Mouse (Mus musculus) midbrain, embryonic 12.5 days (tissue): Measurements from ENCODE around the gene Itih2. TPM values are rescaled to one million over a fixed set of nuclear protein-coding genes. Genes with fewer than 3 reads are reported as not detected.

ENCODE experiments used
- ATAC-seq: fragments of 200-750 bp; cut with Nextera tagmentation; 2 replicates; pipeline ENCODE4 v1.8.0; 2017; ENCODE audit warnings: low read depth, moderate TSS enrichment, moderate library complexity; ENCODE audit not compliant: low FRiP score
- H3K27ac ChIP-seq: fragments of 300-500 bp; sonication (generic); replicated peaks from 2 replicates; pipeline ENCODE4 v1.5.1; 2016; ENCODE audit warnings: mild to moderate bottlenecking
- H3K27me3 ChIP-seq: fragments of 300-500 bp; sonication (generic); 2 replicates; pipeline ENCODE4 v1.6.1; 2016; ENCODE audit warnings: mild to moderate bottlenecking
- H3K36me3 ChIP-seq: fragments of 300-500 bp; sonication (generic); 2 replicates; pipeline ENCODE4 v1.6.1; 2016
- H3K4me1 ChIP-seq: fragments of 300-500 bp; sonication (generic); 2 replicates; pipeline ENCODE4 v1.6.1; 2016
- H3K4me2 ChIP-seq: fragments of 300-500 bp; sonication (generic); replicated peaks from 2 replicates; pipeline ENCODE4 v1.6.1; 2016; ENCODE audit warnings: mild to moderate bottlenecking, moderate library complexity
- H3K4me3 ChIP-seq: fragments of 300-500 bp; sonication (generic); 2 replicates; pipeline ENCODE4 v1.5.1; 2016; ENCODE audit warnings: mild to moderate bottlenecking
- H3K9ac ChIP-seq: fragments of 300-500 bp; sonication (generic); replicated peaks from 2 replicates; pipeline ENCODE4 v1.6.1; 2016; ENCODE audit warnings: mild to moderate bottlenecking, moderate library complexity
- H3K9me3 ChIP-seq: fragments of 300-500 bp; sonication (generic); 2 replicates; pipeline ENCODE4 v1.6.1; 2016; ENCODE audit warnings: mild to moderate bottlenecking
- WGBS: fragments of 180-500 bp; shearing (Covaris S2); methylation state at CpG from one replicate; pipeline ENCODE4 v1.1.7; 2016; 5-methylcytosine and 5-hydroxymethylcytosine counted together
- polyA plus RNA-seq: library from polyadenylated mRNA; unstranded; fragments of >200 nt; fragmentation: Nextera tagmentation; extraction: Ambion mirVana; gene quantifications from 2 replicates; pipeline ENCODE4 v1.2.1, GENCODE M21; 2016

Itih2 gene
- 0.33 and 0.36 TPM in 2 replicates for polyA plus RNA-seq

DNA sequence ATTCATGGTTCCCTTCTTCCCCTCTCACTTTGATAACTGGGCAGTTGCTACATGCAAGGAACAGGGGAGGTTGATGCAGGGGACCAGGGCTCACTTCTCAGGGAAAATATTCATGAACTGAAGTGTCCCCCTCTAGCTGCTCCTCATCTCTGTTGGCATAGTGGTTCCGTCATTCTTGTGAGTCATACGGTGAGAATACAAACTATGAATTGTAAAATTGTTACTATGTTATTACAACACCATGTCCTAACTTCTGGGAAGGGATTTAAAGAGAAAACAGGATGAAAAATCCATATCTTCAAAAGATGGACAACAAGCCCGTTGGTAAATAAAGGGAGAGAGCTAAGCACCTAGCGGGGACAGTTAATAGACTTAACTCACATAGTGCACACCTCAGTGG, at the start of gene Itih2:
Gene Itih2, minus strand, starts transcription at position 101 of the 400 bp plus-strand sequence.
- no peaks in the 10 kb centered on the region for H3K27me3 ChIP-seq
- no peaks in the 10 kb centered on the region for H3K36me3 ChIP-seq
- no peak within 1 kb of the TSS for H3K9ac ChIP-seq
- H3K4me1 ChIP-seq, result no peaks in the 10 kb centered on the region
- no peak within 1 kb of the TSS for H3K27ac ChIP-seq
- WGBS, result 90% methylated on average over 4 of the region's 4 CpGs
- ATAC-seq, result no peak
- H3K4me3 ChIP-seq, result no peak within 1 kb of the TSS
- H3K9me3 ChIP-seq, result no peaks in the 10 kb centered on the region
- no peak within 1 kb of the TSS for H3K4me2 ChIP-seq

DNA sequence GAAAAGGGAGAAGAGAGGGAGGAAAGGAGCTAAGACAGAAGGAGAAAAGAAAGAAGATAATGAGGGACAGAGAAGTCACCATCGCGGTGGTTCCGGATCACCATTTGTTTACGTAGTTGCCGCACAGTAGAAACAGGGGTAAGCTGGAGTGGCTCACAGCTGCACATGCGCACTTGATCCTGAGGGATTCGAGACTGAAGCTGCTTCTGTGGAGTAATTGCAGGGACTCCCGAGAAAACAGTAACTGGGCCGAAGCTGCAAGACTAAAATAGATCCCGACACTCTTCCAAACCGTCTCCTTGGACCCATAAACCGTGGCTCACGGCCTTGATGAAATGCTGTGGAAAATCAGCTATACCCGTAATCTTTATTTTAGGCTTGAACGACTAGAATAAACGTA, 38.8 kb upstream of the Itih2 start:
- H3K36me3 ChIP-seq, result no peaks in the 10 kb centered on the region
- H3K27ac ChIP-seq, result no peak overlapping the region
- H3K9ac ChIP-seq, result no peak overlapping the region
- no peak overlapping the region for H3K4me3 ChIP-seq
- no peak for ATAC-seq
- H3K27me3 ChIP-seq, result no peaks in the 10 kb centered on the region
- H3K9me3 ChIP-seq, result no peaks in the 10 kb centered on the region
- H3K4me1 ChIP-seq, result no peaks in the 10 kb centered on the region
- H3K4me2 ChIP-seq, result no peak overlapping the region
- 93% methylated on average over 16 of the region's 16 CpGs for WGBS

DNA sequence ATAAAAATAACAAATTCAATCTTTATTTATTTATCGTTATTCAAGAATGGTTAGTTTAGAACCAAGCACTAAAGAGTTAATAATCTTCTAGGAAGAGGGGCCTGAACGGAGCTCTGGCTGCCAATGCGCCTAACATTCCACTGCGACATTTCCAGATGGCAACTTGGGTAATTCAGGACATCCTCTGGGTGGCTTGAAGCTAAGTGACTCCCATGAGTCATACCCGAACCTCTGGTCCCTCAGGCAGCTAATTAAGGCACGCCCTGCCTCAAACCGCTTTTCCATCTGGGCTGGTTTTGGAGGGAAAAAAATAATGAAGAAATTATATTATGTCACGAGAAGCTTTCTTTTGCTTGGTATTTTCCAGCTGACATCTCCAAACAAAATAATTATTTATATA, 36.8 kb upstream of the Itih2 start:
- Histone ChIP-seq H3K27ac (no peak overlapping the region), H3K4me1 (no peaks in the 10 kb centered on the region), H3K9ac (no peak overlapping the region), H3K9me3 (no peaks in the 10 kb centered on the region), H3K4me3 (no peak overlapping the region), H3K36me3 (no peaks in the 10 kb centered on the region), H3K27me3 (no peaks in the 10 kb centered on the region), H3K4me2 (no peak overlapping the region)
- no peak for ATAC-seq
- 75% methylated on average over 8 of the region's 8 CpGs for WGBS

DNA sequence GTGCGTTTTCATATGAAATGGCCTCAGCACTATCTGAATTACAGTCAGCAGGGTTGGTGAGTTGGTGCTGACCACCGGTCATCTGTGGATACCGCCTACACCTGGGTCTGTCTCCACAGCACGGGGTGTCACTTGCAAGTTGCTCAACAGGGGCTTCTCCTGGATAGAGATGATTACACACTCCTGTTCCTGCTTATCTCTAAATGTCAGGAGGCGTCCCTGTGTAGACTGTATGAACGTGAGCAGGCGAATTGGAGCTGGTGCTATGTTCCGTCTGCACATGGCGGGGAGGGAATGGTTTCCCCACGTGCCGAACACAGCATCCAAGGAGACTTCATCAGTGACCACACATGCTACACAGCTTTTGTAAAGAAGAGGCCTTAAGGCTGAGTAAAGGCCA, 36.1 kb upstream of the Itih2 start:
- WGBS, result 91% methylated on average over 11 of the region's 11 CpGs
- Histone ChIP-seq H3K4me2 (no peak overlapping the region), H3K36me3 (no peaks in the 10 kb centered on the region), H3K27me3 (no peaks in the 10 kb centered on the region), H3K9me3 (no peaks in the 10 kb centered on the region), H3K27ac (no peak overlapping the region), H3K4me3 (no peak overlapping the region), H3K9ac (no peak overlapping the region), H3K4me1 (no peaks in the 10 kb centered on the region)
- ATAC-seq, result no peak

DNA sequence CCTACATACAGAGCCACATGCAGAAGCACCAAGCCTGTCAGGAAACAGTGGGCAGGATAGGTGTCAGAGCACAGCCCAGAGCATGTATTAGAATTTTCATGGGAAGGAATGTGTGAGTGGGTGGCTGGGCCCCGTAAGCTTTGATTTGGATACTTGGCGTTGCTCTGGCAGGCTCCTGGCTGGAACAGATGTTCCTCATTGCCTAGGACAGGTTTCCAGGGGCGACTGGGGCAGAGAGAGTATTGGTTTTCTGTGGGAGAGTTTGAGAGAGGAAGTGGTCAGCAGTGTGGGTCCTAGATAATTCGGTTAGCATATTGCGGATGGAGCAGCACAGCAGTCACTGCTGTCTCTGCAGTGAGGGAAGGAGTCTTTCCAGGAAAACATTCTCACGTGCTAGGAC, 35.4 kb upstream of the Itih2 start:
- WGBS, result 78% methylated on average over 6 of the region's 6 CpGs
- H3K4me3 ChIP-seq, result no peak overlapping the region
- H3K27me3 ChIP-seq, result no peaks in the 10 kb centered on the region
- H3K4me2 ChIP-seq, result no peak overlapping the region
- no peaks in the 10 kb centered on the region for H3K9me3 ChIP-seq
- H3K36me3 ChIP-seq, result no peaks in the 10 kb centered on the region
- no peaks in the 10 kb centered on the region for H3K4me1 ChIP-seq
- H3K27ac ChIP-seq, result no peak overlapping the region
- H3K9ac ChIP-seq, result no peak overlapping the region
- no peak for ATAC-seq

DNA sequence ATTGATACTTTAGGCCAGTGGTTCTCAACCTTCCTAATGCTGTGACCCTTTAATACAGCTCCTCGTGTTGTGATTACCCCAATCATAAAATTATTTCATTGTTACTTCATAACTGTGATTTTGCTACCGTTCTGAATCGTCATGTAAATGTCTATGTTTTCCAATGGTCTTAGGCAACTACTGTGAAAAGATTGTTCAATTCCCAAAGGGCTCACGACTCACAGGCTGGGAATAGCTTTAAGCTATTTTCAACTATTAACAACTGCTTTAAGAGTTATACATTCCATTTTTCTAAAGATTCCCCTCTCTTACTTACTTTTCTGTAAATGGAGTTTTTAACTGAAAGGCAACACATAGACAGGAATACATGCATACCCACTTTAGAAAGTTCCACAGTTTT, 30.8 kb upstream of the Itih2 start:
- Histone ChIP-seq H3K27ac (no peak overlapping the region), H3K9me3 (no peaks in the 10 kb centered on the region), H3K27me3 (no peaks in the 10 kb centered on the region), H3K36me3 (no peaks in the 10 kb centered on the region), H3K4me1 (no peaks in the 10 kb centered on the region), H3K9ac (no peak overlapping the region), H3K4me2 (no peak overlapping the region), H3K4me3 (no peak overlapping the region)
- no peak for ATAC-seq
- WGBS, result 89% methylated on average over 4 of the region's 4 CpGs

DNA sequence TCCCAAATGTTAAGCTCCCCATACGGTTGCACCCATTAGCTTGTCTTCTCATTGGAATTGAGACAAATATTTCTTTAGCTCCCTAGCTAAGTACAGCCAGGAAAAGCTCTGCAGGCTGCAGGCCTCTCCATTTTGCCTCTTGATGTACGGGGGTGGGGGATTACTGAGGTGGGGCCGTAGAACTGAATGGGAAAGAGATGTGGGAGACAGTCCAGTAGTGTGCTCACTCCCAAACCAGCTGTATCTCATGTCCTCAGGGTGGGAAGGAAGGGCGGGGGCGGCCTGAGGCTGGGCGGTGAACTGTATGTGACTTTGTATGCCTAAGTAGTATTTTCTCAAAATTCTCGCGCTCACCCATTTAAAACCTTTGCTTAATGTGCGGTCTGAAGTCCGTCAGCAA, 26.0 kb upstream of the Itih2 start:
- H3K4me1 ChIP-seq, result peaks cover 13% of the 10 kb centered on the region; the same call in 1 of the 2 replicates
- H3K36me3 ChIP-seq, result no peaks in the 10 kb centered on the region
- H3K27me3 ChIP-seq, result 0 out of 2 replicates have a peak, but pooled peaks cover 14% of the 10 kb centered on the region
- no peak overlapping the region for H3K4me3 ChIP-seq
- no peak overlapping the region for H3K27ac ChIP-seq
- H3K4me2 ChIP-seq, result no peak overlapping the region
- WGBS, result 86% methylated on average over 10 of the region's 10 CpGs
- H3K9ac ChIP-seq, result no peak overlapping the region
- no peak for ATAC-seq
- H3K9me3 ChIP-seq, result no peaks in the 10 kb centered on the region

DNA sequence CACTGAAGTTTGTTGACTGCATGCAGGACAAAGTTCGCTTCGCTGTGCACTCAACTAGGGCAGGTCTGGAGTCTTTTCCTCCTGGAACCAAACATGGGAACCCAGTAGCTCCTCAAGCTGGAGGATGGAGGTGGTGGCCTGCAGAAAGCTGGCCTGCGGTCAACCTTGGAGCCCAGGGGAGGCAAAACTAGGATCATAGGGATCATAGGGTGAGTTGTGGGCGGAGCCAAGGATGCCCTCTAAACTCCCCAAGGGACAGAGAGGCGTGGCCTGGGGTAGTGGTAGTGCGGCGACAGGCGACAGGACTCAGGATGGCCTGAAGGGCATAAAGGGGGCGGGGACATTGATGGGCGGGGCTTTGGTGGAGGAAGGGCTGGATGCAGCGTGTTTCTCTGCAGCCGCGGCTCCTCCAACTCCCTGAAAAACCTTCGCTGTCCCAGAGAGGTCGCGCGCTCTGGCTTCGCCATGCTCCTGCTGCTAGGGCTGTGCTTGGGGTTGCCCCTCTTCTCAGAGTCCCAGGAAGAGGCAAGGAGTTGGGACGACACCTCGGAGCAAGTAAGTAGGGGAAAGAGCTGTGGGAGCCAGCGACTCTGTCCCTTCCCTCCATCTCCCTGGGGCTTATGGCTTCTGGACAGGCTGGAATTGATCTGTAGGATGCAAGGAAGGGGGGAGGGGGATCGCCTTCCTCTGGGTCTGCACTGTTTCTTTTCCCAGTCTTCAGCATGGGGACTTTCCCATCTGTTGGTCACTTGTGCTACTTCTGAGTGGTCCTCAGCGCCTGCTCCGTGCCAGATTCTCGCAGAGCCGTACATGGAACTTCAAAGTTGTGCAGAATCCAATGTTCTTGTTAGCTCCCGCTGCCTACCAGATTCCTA, 22.2 kb upstream of the Itih2 start, which contains the start of gene Itih5:
Gene Itih5, plus strand, starts transcription at position 371 of the 875 bp plus-strand sequence.
- ATAC-seq, result peak; percentile 90
- H3K4me1 ChIP-seq, result peaks cover 13% of the 10 kb centered on the region; the same call in 1 of the 2 replicates
- 8% methylated on average over 27 of the region's 27 CpGs for WGBS
- no peak within 1 kb of the TSS for H3K27ac ChIP-seq
- H3K27me3 ChIP-seq, result 0 out of 2 replicates have a peak, but pooled peaks cover 17% of the 10 kb centered on the region
- peak within 1 kb of the TSS; percentile 47 for H3K9ac ChIP-seq
- H3K36me3 ChIP-seq, result no peaks in the 10 kb centered on the region
- peak within 1 kb of the TSS; percentile 48 for H3K4me3 ChIP-seq
- H3K9me3 ChIP-seq, result no peaks in the 10 kb centered on the region
- H3K4me2 ChIP-seq, result peak within 1 kb of the TSS; percentile 90

DNA sequence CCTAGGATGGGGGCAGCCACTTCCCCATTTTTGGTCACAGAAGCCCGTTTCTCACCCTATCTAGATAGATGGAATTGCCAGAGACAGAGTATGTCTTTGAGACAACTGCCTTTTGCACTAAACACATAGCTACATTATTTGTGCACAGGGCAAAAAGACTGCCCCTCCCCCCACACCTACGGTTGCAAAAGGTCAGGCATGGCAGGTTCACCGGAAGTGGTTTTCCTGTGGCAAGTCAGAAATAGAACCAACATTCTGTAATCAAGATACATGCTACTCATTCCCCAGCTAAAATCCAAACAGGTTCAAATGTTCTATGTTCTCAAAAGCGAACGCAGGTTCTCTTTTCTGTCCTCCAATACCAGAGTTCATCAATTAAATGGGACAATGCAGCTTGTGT, 21.4 kb upstream of the Itih2 start:
- ATAC-seq, result no peak
- H3K27me3 ChIP-seq, result 0 out of 2 replicates have a peak, but pooled peaks cover 17% of the 10 kb centered on the region
- no peak overlapping the region for H3K4me3 ChIP-seq
- H3K9ac ChIP-seq, result no peak overlapping the region
- no peak overlapping the region for H3K27ac ChIP-seq
- no peak overlapping the region for H3K4me2 ChIP-seq
- WGBS, result 87% methylated on average over 5 of the region's 5 CpGs
- H3K9me3 ChIP-seq, result no peaks in the 10 kb centered on the region
- no peaks in the 10 kb centered on the region for H3K36me3 ChIP-seq
- peaks cover 13% of the 10 kb centered on the region; the same call in 1 of the 2 replicates for H3K4me1 ChIP-seq

DNA sequence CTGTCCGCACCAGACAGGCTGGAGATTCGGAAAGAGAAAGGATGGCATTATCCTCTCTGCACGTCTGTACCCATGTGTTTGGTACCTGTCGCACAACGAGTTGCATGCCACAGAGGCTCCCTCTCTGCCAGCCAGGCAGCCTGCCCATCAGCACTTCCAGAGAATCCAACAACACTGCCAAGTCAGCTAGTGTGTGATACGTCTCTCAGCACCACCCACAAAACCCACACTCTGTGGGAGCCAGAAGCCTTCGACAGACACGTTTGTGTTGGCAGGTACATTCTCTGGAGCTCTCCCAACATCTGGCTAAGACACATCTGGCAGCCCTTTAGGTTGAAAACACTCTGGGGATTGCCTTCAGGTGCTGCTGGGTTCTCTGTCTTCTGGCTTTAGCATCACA, 16.0 kb upstream of the Itih2 start:
- Histone ChIP-seq H3K36me3 (no peaks in the 10 kb centered on the region), H3K27me3 (0 out of 2 replicates have a peak, but pooled peaks cover 3% of the 10 kb centered on the region), H3K27ac (no peak overlapping the region), H3K4me1 (no peaks in the 10 kb centered on the region), H3K9me3 (no peaks in the 10 kb centered on the region), H3K4me3 (no peak overlapping the region), H3K9ac (no peak overlapping the region), H3K4me2 (no peak overlapping the region)
- no peak for ATAC-seq
- 80% methylated on average over 8 of the region's 8 CpGs for WGBS

DNA sequence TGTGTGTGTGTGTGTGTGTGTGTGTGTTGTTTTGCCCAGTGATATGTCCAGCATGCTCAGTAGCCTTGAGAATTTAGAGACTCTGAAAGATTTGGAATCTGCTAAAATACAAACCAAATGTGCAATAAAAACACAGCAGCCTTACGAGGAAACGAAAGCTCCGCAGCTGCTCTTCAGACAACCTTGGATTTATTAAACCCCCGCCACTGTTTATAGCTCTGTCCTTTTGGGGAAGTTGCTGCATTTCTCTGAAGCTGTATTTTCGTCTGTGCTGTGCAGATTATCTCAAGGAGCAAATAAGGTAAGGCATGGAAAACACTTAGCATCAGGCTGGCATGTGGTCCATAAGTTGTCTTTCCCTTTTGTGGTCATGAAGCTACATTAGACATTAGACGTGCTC, 14.3 kb upstream of the Itih2 start:
- Histone ChIP-seq H3K4me1 (no peaks in the 10 kb centered on the region), H3K4me2 (no peak overlapping the region), H3K9me3 (no peaks in the 10 kb centered on the region), H3K36me3 (no peaks in the 10 kb centered on the region), H3K27ac (no peak overlapping the region), H3K27me3 (peaks cover 9% of the 10 kb centered on the region), H3K4me3 (no peak overlapping the region), H3K9ac (no peak overlapping the region)
- no peak for ATAC-seq
- whole genome bisulfite sequencing, result 71% methylated on average over 6 of the region's 6 CpGs

DNA sequence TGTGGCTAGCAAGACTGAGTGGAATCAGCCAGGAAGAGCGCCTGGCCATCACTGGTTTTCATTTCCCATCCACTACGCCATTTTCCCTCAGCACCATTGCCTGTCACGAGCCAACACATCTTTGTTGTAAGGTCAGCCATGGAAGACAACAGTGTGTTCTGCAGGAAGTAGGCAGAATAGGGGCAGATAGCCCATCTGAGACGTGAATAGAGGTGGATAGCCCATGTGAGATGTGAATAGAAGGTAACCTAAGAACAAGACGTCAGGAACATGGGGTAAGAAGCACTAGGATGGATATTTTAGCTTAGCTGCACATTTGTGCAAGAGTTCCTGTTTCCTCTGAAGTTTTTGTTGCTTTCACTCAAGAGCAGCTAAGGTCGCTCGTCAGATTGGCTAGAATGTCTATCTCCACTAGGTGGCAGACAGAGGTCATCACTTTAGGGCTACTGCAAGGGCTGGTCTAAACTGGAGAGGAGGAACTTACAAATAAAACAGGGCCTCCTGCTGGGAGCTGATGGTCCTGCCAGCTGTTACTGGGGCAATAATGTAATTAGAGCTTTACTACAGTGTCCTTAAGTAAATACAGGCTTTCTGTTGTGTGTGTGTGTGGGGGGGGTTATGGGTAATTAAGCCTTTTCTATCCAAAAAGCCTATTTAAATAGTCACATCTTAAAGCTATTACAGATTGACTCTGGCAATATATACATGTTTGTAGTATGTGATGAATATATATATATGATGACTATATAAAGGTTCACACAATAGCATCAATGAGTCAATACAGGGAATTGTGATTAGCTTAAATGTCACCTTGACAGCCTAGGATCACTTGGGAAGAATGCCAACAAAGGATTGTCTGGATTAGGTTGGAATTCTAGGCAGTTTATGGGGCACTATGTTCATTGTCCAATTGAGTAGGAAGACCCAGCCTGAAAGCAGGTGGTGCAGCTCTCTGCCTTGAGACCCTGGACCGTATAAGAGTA, 11.6 kb upstream of the Itih2 start:
- no peaks in the 10 kb centered on the region for H3K9me3 ChIP-seq
- H3K27me3 ChIP-seq, result peaks cover 11% of the 10 kb centered on the region
- no peak overlapping the region for H3K4me2 ChIP-seq
- H3K36me3 ChIP-seq, result no peaks in the 10 kb centered on the region
- H3K9ac ChIP-seq, result no peak overlapping the region
- H3K27ac ChIP-seq, result no peak overlapping the region
- no peaks in the 10 kb centered on the region for H3K4me1 ChIP-seq
- peak; percentile 84 for ATAC-seq
- 31% methylated on average over 8 of the region's 8 CpGs for WGBS
- no peak overlapping the region for H3K4me3 ChIP-seq
